Mouse (Mus musculus) inflammation-experienced regulatory T-cells, adult 6 months (primary cell): ENCODE measurements around the gene Rel. TPM values are rescaled to one million over a fixed set of nuclear protein-coding genes. Genes with fewer than 3 reads are reported as not detected.
"Not testable (repeated sequence)": the region's sequence is repeated elsewhere in the genome, so short reads cannot be mapped to it uniquely, and the experiment has no call there.

Experiments used
- ATAC-seq: one replicate; pipeline ENCODE4 v1.8.0; 2017
- polyA plus RNA-seq, 3 experiments: library from polyadenylated mRNA; unstranded; fragments of 100-300 nt; shearing (Covaris generic); gene quantifications; one replicate each; pipeline ENCODE4 v1.2.1; 2017

Rel gene
- polyA plus RNA-seq = 10 to 100 TPM; 19.6 to 33.6 (median 22.1) TPM

DNA sequence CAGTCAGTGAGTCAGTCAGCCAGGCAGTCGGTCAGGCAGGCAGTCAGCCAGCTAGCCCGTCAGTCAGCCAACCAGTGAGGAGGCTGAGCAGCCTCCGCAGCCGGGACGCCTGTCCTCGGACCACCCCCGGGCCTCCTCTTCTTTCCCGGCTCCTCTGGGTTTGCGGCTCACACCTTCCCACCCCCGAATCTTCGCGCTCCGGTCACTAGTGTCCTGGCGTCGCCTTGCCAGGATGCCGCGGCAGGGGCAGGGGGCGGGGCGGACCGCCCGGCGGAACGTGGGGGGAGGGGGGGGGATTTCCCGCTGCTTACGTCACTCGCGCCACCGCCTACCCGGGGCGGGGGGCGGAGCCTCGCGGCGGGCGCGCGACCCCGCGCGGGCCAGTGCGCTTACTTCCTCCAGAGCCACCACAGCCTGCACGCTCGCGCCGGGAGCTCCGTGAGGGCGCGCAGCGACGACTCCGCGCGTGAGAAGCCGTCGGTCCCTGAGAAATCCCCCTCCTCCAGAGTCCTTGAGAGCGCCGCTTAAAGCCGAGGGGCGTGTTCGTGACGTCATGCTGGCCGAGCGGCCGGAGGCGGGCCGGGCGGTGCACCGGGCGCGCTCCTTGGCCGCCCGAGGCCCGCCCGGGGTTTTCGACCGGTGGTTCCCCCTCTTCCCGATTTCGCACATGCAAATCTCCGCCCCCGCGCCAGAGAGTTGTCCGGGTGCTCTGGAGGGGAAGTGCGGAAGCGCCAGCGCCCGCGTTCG lies at the start of gene Rel:
Rel (minus strand) TSS at position 211 of the 747 bp plus-strand sequence.
- peak; percentile 60 for ATAC-seq

GRCm38 (mm10) chr11:23818745-23819144 lies 48.0 kb upstream of the Rel start:
- ATAC-seq = peak; percentile 54

DNA sequence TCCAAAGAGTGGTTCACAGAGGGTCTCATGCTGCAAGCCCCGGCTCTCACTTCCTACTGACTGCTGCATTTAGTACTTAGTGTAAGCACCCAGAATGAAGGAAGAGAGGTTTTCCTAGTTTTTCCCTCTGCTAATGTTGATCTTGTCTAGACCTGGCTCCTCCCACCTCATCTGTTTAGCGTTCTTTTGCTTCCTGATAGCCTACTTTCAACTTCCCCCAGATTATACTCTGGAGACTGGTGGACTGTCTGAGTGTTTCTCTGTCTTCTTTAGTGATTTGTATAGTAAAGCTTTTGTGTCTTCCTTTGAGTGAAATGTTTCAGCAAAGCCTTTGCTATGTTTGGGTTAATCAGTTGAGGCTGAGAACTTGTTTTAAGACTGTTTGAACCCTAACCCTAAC lies 40.0 kb upstream of the Rel start:
- ATAC-seq = no peak

GRCm38 (mm10) chr11:23805716-23806115 lies 34.9 kb upstream of the Rel start:
- ATAC-seq = no peak

DNA sequence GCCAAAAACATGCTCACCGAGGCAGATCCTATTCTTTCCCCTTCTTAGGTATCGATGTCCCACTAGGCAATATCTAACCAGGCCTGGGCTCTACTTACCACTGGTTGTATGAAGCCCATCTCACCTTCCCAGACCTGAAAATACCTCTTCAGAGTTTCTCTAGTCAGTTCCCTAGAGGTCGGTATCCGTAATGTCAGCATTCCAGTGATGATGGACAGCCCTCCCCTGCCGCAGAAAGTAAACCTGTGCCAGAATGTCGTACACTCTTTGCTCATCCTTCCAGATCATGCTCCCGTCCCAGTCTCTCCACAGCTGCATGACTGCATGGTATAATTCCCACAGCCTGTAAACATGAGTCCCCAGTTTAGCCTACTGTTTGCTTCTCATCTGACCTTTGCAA lies 32.4 kb upstream of the Rel start:
- no peak for ATAC-seq

- ATAC-seq = no peak
Observed at GRCm38 (mm10) chr11:23802256-23802655, 31.5 kb upstream of the Rel start.

DNA sequence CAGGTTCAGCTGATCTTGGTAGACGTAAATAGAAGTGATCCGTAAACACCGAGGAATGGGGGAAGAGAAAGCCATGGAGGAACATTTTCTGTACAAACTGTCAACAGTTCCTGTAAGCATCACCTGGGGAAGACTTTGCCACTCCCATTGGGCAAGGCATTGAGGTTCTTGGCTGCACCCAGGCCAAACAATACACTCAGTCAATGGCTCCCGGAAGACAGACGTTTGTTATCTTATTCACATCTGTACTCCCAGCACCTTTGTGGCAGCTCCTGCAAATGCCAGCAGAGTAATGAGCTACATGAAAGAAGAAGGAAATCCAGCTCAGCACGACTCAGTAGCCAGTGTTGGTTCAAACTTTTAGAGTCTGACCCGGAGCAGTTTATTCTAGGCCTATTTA lies 31.1 kb upstream of the Rel start:
- ATAC-seq = no peak

DNA sequence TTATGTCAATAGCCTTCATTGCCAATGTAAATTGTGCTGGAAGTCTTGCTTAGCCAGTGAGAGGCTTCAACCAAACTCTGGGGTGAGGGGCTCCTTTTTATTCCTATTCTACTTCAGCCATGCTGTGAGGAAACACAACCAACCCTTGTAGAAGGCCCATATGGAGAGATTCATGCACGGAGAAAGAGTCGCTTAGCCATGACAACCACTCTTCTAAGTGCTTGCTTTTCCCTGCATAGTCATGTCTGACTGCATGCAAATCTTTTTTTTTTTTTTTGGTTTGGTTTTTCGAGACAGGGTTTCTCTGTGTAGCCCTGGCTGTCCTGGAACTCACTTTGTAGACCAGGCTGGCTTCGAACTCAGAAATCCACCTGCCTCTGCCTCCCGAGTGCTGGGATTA lies 12.9 kb upstream of the Rel start:
- ATAC-seq = not testable (repeated sequence)

GRCm38 (mm10) chr11:23783085-23783484 lies 12.3 kb upstream of the Rel start:
- ATAC-seq = no peak

DNA sequence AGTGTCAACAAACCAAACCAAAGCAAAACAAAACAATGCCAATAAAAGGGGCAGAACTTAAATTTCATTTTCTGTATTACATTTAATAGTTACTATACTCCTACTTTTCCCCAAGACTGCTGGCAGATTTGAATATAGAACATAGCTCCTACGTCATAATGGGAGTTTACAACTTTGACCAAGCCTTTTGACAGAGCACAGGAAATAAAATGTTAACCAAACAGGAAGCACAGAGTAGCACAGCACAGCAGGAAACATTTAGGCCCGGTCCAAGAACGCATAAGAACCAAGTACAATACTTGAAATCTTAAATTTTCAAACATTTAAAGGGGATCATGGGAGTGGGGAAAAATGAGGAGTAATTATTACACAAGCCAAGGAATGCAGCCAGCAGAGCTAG lies 11.3 kb upstream of the Rel start:
- peak; percentile 91 for ATAC-seq

- peak; percentile 57 for ATAC-seq
Observed at GRCm38 (mm10) chr11:23778787-23779201, 8.0 kb upstream of the Rel start.

DNA sequence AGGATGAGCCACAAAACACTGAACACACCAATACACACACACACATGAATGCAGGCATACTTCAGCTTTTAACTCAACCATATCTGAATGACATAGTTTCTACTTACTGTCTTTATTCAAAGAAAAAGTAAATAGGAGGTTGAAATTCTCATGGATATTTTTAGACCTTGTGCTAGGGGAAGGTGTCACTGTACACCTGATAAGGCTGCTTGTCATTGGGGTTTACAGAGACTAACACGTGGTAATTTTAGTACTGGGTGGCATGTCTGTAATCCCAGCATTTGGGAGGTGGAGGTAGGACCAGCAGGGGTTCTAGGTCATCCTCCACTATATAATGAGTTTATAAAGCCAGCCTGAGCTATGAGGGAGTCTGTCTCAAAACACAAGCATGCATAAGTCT lies 1.7 kb upstream of the Rel start:
- no peak for ATAC-seq

DNA sequence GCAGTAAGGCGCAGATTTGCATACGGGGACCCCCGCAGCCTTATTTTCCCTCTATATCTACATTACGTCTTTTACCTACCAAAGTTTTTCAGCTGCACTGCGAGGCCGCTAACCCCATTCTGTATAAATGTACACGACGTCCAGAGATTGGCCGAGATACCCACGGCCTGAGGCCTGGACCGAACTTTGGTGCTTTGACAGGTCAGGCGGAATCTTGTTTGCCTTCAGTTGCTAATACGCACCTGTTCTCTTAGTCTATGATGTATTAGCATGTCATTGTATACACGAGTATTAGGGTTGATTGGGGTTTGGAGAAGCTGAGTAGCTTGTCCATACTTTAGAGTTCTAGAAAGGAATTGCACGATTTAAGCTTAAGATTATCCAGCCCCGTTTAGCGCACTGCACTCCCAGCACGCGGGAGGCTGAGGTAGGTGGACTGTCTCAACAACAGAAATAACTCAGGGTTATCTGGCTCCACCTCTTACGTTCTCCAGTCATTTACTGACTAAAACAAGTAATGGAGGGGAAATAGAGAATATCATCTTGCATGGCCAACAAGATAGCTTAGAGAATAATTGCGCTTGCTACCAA lies 832 bp upstream of the Rel start:
- peak; percentile 4 for ATAC-seq

DNA sequence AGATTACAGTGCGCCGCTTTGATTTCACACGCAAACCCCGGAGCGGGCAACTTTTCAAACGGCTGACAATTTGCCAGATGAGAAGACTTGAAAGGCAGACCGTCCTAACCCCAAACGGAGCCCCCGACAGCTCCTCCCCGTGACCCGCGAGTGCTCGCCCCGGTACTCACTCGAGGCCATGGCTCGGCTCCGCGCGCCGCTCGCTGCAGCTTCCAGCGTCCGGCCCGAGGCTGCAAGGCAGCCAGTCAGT lies 335 bp downstream of the Rel start:
- ATAC-seq = no peak

DNA sequence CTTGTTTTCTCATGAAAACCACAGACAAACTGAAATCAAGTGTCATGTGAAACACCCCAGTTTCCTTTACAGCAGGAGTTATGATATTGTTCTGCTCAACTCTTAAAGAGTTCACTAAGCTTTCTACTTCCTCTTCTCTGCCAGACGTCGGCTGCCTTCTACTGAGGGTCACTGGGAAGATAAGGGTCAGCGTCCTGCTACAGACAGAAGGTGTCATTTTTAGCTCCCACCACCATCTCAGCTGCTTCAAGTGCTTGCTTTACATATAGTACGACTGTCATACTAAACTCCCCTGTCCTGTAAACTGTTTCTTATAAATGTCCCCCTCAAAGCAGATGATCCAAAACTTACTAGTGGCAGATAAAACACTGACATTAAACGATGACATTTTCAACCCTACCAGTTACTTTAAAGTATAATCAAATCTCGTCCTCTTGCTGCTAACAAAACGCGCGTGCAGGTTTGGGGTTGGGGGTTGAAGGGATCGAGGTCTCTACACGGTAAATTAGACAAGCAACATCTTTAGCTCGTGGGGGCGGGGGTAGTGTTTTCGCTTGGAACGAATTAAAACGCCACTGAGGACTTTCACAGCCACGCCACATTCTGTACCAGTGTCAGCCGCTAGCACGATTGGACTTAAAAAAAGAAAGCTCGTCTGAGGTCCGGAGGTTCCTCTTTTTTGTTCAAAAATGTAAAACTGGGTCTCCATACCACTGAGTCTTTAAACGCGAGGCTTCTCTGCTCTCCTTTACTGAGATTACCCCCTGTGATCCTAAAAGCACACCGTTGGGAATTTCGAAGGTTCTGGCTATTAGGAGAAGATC lies 872 bp downstream of the Rel start:
- peak; percentile 32 for ATAC-seq

GRCm38 (mm10) chr11:23769033-23769432 lies 1.7 kb downstream of the Rel start:
- no peak for ATAC-seq

DNA sequence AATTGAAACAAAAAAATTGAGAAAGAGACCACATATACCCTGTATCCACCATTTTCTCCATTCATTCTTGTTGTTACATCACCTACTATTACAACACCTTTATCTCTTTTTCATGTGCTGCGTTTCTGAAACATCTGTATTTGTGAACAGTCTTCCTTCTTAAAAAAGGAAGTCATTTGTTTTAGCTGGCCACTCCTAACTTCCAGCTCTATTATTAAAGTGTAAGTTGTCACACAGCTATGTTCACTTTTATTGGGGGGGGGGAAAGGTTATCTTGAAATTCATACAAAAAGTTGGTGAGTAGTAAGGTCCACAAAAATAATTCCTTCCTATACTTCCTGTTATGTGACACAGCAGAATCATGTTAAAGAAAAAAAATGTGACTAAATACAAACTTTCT lies 2.8 kb downstream of the Rel start:
- ATAC-seq = no peak

DNA sequence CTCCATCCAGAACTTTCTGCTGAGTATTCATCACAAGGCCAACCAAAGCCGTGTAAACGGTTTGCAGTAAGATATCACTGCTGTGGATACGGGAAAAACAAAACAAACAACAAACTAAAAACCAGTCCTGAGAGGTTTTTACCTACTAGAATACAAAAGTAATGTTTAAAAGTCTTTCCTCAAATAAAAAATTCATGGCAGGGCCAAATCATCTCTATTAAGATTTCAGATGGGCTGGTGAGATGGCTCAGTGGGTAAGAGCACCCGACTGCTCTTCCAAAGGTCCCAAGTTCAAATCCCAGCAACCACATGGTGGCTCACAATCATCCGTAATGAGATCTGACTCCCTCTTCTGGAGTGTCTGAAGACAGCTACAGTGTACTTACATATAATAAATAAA lies 3.4 kb downstream of the Rel start:
- not testable (repeated sequence) for ATAC-seq

- no peak for ATAC-seq
Observed at GRCm38 (mm10) chr11:23762635-23763034, 8.1 kb downstream of the Rel start.

GRCm38 (mm10) chr11:23758218-23758617 lies 12.6 kb downstream of the Rel start:
- no peak for ATAC-seq

- peak; percentile 84 for ATAC-seq
Observed at GRCm38 (mm10) chr11:23754329-23754728, 16.4 kb downstream of the Rel start.

- ATAC-seq = no peak
Observed at GRCm38 (mm10) chr11:23753136-23753710, 17.5 kb downstream of the Rel start.

DNA sequence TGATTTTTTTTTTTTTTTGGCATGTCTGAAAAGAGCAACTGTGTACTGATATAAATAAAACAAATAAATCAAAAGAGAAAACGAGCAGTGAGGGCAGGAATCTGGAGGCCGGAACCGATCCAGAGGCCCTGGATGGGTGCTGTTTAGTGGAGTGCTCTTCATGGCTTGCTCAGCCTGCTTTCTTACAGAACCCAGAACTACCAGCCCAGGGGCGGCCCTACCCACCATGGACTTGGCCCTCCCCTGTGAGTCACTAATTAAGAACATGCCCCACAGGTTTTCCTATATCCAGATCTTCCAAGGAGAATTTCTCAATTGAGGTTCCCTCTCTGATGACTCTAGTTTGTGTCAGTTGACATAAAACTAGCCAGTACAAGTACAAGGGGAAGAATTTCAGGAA lies 24.7 kb downstream of the Rel start:
- no peak for ATAC-seq

- no peak for ATAC-seq
Observed at GRCm38 (mm10) chr11:23744352-23744751, 26.4 kb downstream of the Rel start.
